Mouse (Mus musculus): Measurements from ENCODE around the gene Gm49340.

- TF ChIP-seq GATA1 (IDR thresholded peaks at IDR 0.05; ENCODE audit: borderline replicate concordance, low read length) (no peak), FLI1 (IDR thresholded peaks at IDR 0.05; ENCODE audit: low read length) (no peak)
Observed at GRCm38 (mm10) chr11:73283926-73284325, 45.6 kb upstream of the Gm49340 start.
